Mouse (Mus musculus) midbrain, embryonic 12.5 days (tissue): Measurements from ENCODE around the gene Vkorc1l1. TPM values are rescaled to one million over a fixed set of nuclear protein-coding genes. Genes with fewer than 3 reads are reported as not detected.
A peak's percentile ranks its signal among the peaks of the same experiment; 100 is the strongest.

ENCODE experiments used
- ATAC-seq: fragments of 200-750 bp; cut with Nextera tagmentation; 2 replicates; pipeline ENCODE4 v1.8.0; 2017; ENCODE audit warnings: low read depth, moderate TSS enrichment, moderate library complexity; ENCODE audit not compliant: low FRiP score
- H3K27ac ChIP-seq: fragments of 300-500 bp; sonication (generic); replicated peaks from 2 replicates; pipeline ENCODE4 v1.5.1; 2016; ENCODE audit warnings: mild to moderate bottlenecking
- H3K27me3 ChIP-seq: fragments of 300-500 bp; sonication (generic); 2 replicates; pipeline ENCODE4 v1.6.1; 2016; ENCODE audit warnings: mild to moderate bottlenecking
- H3K36me3 ChIP-seq: fragments of 300-500 bp; sonication (generic); 2 replicates; pipeline ENCODE4 v1.6.1; 2016
- H3K4me1 ChIP-seq: fragments of 300-500 bp; sonication (generic); 2 replicates; pipeline ENCODE4 v1.6.1; 2016
- H3K4me2 ChIP-seq: fragments of 300-500 bp; sonication (generic); replicated peaks from 2 replicates; pipeline ENCODE4 v1.6.1; 2016; ENCODE audit warnings: mild to moderate bottlenecking, moderate library complexity
- H3K4me3 ChIP-seq: fragments of 300-500 bp; sonication (generic); 2 replicates; pipeline ENCODE4 v1.5.1; 2016; ENCODE audit warnings: mild to moderate bottlenecking
- H3K9ac ChIP-seq: fragments of 300-500 bp; sonication (generic); replicated peaks from 2 replicates; pipeline ENCODE4 v1.6.1; 2016; ENCODE audit warnings: mild to moderate bottlenecking, moderate library complexity
- H3K9me3 ChIP-seq: fragments of 300-500 bp; sonication (generic); 2 replicates; pipeline ENCODE4 v1.6.1; 2016; ENCODE audit warnings: mild to moderate bottlenecking
- WGBS: fragments of 180-500 bp; shearing (Covaris S2); methylation state at CpG from one replicate; pipeline ENCODE4 v1.1.7; 2016; 5-methylcytosine and 5-hydroxymethylcytosine counted together
- polyA plus RNA-seq: library from polyadenylated mRNA; unstranded; fragments of >200 nt; fragmentation: Nextera tagmentation; extraction: Ambion mirVana; gene quantifications from 2 replicates; pipeline ENCODE4 v1.2.1, GENCODE M21; 2016

The Vkorc1l1 gene
- polyA plus RNA-seq, 1 experiment from 2014 or later = 41.8 TPM

- H3K9ac ChIP-seq = no peak overlapping the region
- peaks cover 21% of the 10 kb centered on the region for H3K36me3 ChIP-seq
- H3K4me3 ChIP-seq = no peak overlapping the region
- WGBS = 87% methylated on average over 13 of the region's 13 CpGs
- no peaks in the 10 kb centered on the region for H3K9me3 ChIP-seq
- H3K4me2 ChIP-seq = no peak overlapping the region
- no peaks in the 10 kb centered on the region for H3K27me3 ChIP-seq
- no peak overlapping the region for H3K27ac ChIP-seq
- no peak for ATAC-seq
- no peaks in the 10 kb centered on the region for H3K4me1 ChIP-seq
Measured at GRCm38 (mm10) chr5:129989376-129989775, 47.6 kb downstream of the Vkorc1l1 start.

- no peak overlapping the region for H3K4me2 ChIP-seq
- no peak for ATAC-seq
- no peaks in the 10 kb centered on the region for H3K27me3 ChIP-seq
- no peak overlapping the region for H3K4me3 ChIP-seq
- WGBS = 92% methylated on average over 5 of the region's 5 CpGs
- H3K9ac ChIP-seq = no peak overlapping the region
- H3K9me3 ChIP-seq = no peaks in the 10 kb centered on the region
- no peak overlapping the region for H3K27ac ChIP-seq
- H3K4me1 ChIP-seq = no peaks in the 10 kb centered on the region
- H3K36me3 ChIP-seq = peaks cover 21% of the 10 kb centered on the region
Measured at GRCm38 (mm10) chr5:129991898-129992297, 50.1 kb downstream of the Vkorc1l1 start.

- ATAC-seq = no peak
- H3K4me2 ChIP-seq = no peak overlapping the region
- no peak overlapping the region for H3K9ac ChIP-seq
- H3K27ac ChIP-seq = no peak overlapping the region
- no peaks in the 10 kb centered on the region for H3K4me1 ChIP-seq
- 96% methylated on average over 14 of the region's 14 CpGs for WGBS
- H3K9me3 ChIP-seq = no peaks in the 10 kb centered on the region
- H3K36me3 ChIP-seq = peaks cover 20% of the 10 kb centered on the region
- no peak overlapping the region for H3K4me3 ChIP-seq
- H3K27me3 ChIP-seq = no peaks in the 10 kb centered on the region
Measured at GRCm38 (mm10) chr5:129993374-129993773, 51.6 kb downstream of the Vkorc1l1 start.

GRCm38 (mm10) chr5:129994989-129995388, 53.2 kb downstream of the Vkorc1l1 start:
- 93% methylated on average over 7 of the region's 7 CpGs for WGBS
- no peak for ATAC-seq
- Histone ChIP-seq H3K4me2 (no peak overlapping the region), H3K4me3 (no peak overlapping the region), H3K9ac (no peak overlapping the region), H3K27ac (no peak overlapping the region), H3K27me3 (no peaks in the 10 kb centered on the region), H3K36me3 (peaks cover 6% of the 10 kb centered on the region; the same call in 1 of the 2 replicates), H3K9me3 (no peaks in the 10 kb centered on the region), H3K4me1 (no peaks in the 10 kb centered on the region)

GRCm38 (mm10) chr5:129997700-129998099, 55.9 kb downstream of the Vkorc1l1 start:
- no peaks in the 10 kb centered on the region for H3K27me3 ChIP-seq
- peaks cover 10% of the 10 kb centered on the region; the same call in 1 of the 2 replicates for H3K4me1 ChIP-seq
- 71% methylated on average over 19 of the region's 19 CpGs for WGBS
- H3K36me3 ChIP-seq = peaks cover 4% of the 10 kb centered on the region; the same call in 1 of the 2 replicates
- no peak overlapping the region for H3K27ac ChIP-seq
- H3K9me3 ChIP-seq = no peaks in the 10 kb centered on the region
- ATAC-seq = no peak
- no peak overlapping the region for H3K4me2 ChIP-seq
- no peak overlapping the region for H3K9ac ChIP-seq
- H3K4me3 ChIP-seq = no peak overlapping the region

- no peaks in the 10 kb centered on the region for H3K27me3 ChIP-seq
- no peaks in the 10 kb centered on the region for H3K36me3 ChIP-seq
- 33% methylated on average over 4 of the region's 4 CpGs for WGBS
- ATAC-seq = no peak
- H3K4me2 ChIP-seq = no peak overlapping the region
- 0 out of 2 replicates have a peak, but pooled peaks cover 3% of the 10 kb centered on the region for H3K9me3 ChIP-seq
- peaks cover 12% of the 10 kb centered on the region; the same call in 1 of the 2 replicates for H3K4me1 ChIP-seq
- H3K27ac ChIP-seq = no peak overlapping the region
- no peak overlapping the region for H3K4me3 ChIP-seq
- H3K9ac ChIP-seq = no peak overlapping the region
Measured at GRCm38 (mm10) chr5:129999097-129999496, 57.3 kb downstream of the Vkorc1l1 start.

GRCm38 (mm10) chr5:130000735-130001134, 59.0 kb downstream of the Vkorc1l1 start:
- 95% methylated on average over 12 of the region's 12 CpGs for WGBS
- peaks cover 12% of the 10 kb centered on the region; the same call in 1 of the 2 replicates for H3K9me3 ChIP-seq

GRCm38 (mm10) chr5:130001356-130001987, 59.7 kb downstream of the Vkorc1l1 start:
- H3K9ac ChIP-seq = 0 out of 2 replicates have a peak overlapping the region, but pooled peaks have one; percentile 6
- H3K4me3 ChIP-seq = peak overlapping the region; percentile 50; the same call in 1 of the 2 replicates
- H3K4me1 ChIP-seq = peaks cover 12% of the 10 kb centered on the region; the same call in 1 of the 2 replicates
- H3K27me3 ChIP-seq = no peaks in the 10 kb centered on the region
- WGBS = 73% methylated on average over 5 of the region's 5 CpGs
- H3K36me3 ChIP-seq = no peaks in the 10 kb centered on the region
- no peak overlapping the region for H3K27ac ChIP-seq
- no peak for ATAC-seq
- H3K9me3 ChIP-seq = peaks cover 12% of the 10 kb centered on the region; the same call in 1 of the 2 replicates
- peak overlapping the region; percentile 76; the same call in 1 of the 2 replicates for H3K4me2 ChIP-seq

More at GRCm38 (mm10) chr5:130000735-130001134, 59.0 kb downstream of the Vkorc1l1 start:
- Histone ChIP-seq H3K36me3 (no peaks in the 10 kb centered on the region), H3K9ac (no peak overlapping the region), H3K27ac (no peak overlapping the region), H3K27me3 (no peaks in the 10 kb centered on the region), H3K4me2 (no peak overlapping the region), H3K4me1 (peaks cover 12% of the 10 kb centered on the region; the same call in 1 of the 2 replicates), H3K4me3 (no peak overlapping the region)
- ATAC-seq = no peak

GRCm38 (mm10) chr5:130002301-130003146, 60.8 kb downstream of the Vkorc1l1 start, which contains the start of gene Gusb:
Gene Gusb (minus strand): TSS chr5:130003049.
- H3K27me3 ChIP-seq = no peaks in the 10 kb centered on the region
- H3K4me3 ChIP-seq = peak within 1 kb of the TSS; percentile 50
- H3K9me3 ChIP-seq = peaks cover 14% of the 10 kb centered on the region
- peak within 1 kb of the TSS; percentile 76 for H3K4me2 ChIP-seq
- H3K4me1 ChIP-seq = peaks cover 12% of the 10 kb centered on the region; the same call in 1 of the 2 replicates
- no peak within 1 kb of the TSS for H3K27ac ChIP-seq
- no peaks in the 10 kb centered on the region for H3K36me3 ChIP-seq
- peak; percentile 79 for ATAC-seq
- WGBS = under 1% methylated on average over 39 of the region's 39 CpGs
- peak within 1 kb of the TSS; percentile 68 for H3K9ac ChIP-seq

GRCm38 (mm10) chr5:130003229-130003628, 61.5 kb downstream of the Vkorc1l1 start:
- Histone ChIP-seq H3K4me1 (peaks cover 12% of the 10 kb centered on the region; the same call in 1 of the 2 replicates), H3K4me3 (no peak overlapping the region), H3K9ac (no peak overlapping the region), H3K27me3 (no peaks in the 10 kb centered on the region), H3K4me2 (peak overlapping the region; percentile 76), H3K9me3 (peaks cover 16% of the 10 kb centered on the region), H3K36me3 (no peaks in the 10 kb centered on the region), H3K27ac (no peak overlapping the region)
- no peak for ATAC-seq
- 71% methylated on average over 7 of the region's 7 CpGs for WGBS

- Histone ChIP-seq H3K9me3 (peaks cover 24% of the 10 kb centered on the region), H3K4me1 (peaks cover 4% of the 10 kb centered on the region; the same call in 1 of the 2 replicates), H3K27me3 (no peaks in the 10 kb centered on the region), H3K27ac (no peak overlapping the region), H3K36me3 (peaks cover 15% of the 10 kb centered on the region), H3K4me2 (no peak overlapping the region), H3K4me3 (no peak overlapping the region), H3K9ac (no peak overlapping the region)
- WGBS = 95% methylated on average over 1 of the region's 1 CpGs
- no peak for ATAC-seq
Measured at GRCm38 (mm10) chr5:130007344-130007743, 65.6 kb downstream of the Vkorc1l1 start.
